Mouse (Mus musculus): ENCODE data around the gene Rad54l. TPM values are rescaled to one million over a fixed set of nuclear protein-coding genes. Genes with fewer than 3 reads are reported as not detected.

The Rad54l gene
- total and polyA plus RNA-seq, 3 experiments = 29.4 to 44.0 TPM; not detected in 1

GRCm38 (mm10) chr4:116074861-116075620 lies 48.4 kb downstream of the Rad54l start, which contains the start of the genes Uqcrh and Lrrc41 (continued):
- TF ChIP-seq NRF1 (IDR thresholded peaks at IDR 0.05; ENCODE audit: insufficient read depth, low read depth, low read length, poor library complexity, severe bottlenecking) (peak; percentile 59; the same call in 1 of the 2 replicates), CHD2 (IDR thresholded peaks at IDR 0.05; ENCODE audit: low read length) (no peak), MYB (IDR thresholded peaks at IDR 0.05; ENCODE audit: low read depth, low read length) (no peak)

DNA sequence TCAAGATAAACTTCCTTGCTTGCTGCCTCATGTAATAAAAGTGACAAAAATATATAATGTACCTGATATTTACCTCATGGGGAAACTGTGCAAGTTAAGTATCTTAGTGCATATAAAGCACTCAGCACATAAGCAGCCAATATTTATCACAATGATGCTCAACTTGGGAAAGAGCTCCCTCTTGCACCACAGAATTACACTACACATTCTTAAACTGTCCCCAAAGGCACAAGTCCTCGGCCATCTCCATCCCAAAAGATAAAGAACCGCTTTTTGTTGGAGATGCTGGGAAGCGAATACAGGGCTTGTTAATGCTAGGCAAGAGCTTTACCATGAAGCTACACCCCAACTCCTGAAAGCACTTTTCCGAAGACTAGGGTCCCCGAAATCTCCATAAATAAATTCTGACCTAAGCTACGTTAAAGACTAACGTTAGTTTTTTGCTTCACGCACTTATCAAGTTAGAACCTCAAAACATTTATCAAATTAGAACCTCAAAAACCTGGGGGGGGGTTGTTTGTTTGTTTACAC lies 49.3 kb downstream of the Rad54l start:
- H3K9me3 ChIP-seq (replicated peaks; ENCODE audit: insufficient read depth, low read length) = no peaks in the 10 kb centered on the region
- DNase-seq (ENCODE audit: low read depth, low spot score) = peak; percentile 80
- peak overlapping the region; percentile 75 for H3K27ac ChIP-seq (ENCODE audit: control insufficient read depth, low read depth, low read length)
- peaks cover 8 to 30% of the 10 kb centered on the region in 2 experiments for H3K36me3 ChIP-seq (ENCODE audit: control insufficient read depth in 1 of 2, insufficient read depth in 2 of 2, low read length in 2 of 2)
- no peaks in the 10 kb centered on the region for H3K27me3 ChIP-seq (ENCODE audit: control insufficient read depth in 1 of 2, insufficient read depth in 2 of 2, low read length in 2 of 2)
- H3K4me1 ChIP-seq (ENCODE audit: control insufficient read depth in 1 of 2, insufficient read depth in 2 of 2, low read length in 2 of 2) = peaks cover 15 to 22% of the 10 kb centered on the region in 2 experiments
- H3K9ac ChIP-seq (ENCODE audit: control insufficient read depth, low read depth, low read length, poor library complexity, severe bottlenecking) = peak overlapping the region; percentile 91
- H3K4me3 ChIP-seq (ENCODE audit: control insufficient read depth in 1 of 2, insufficient read depth in 1 of 2, low read depth in 2 of 2, low read length in 2 of 2) = peak overlapping the region; percentile 79 to 92
- H3K79me2 ChIP-seq (ENCODE audit: control insufficient read depth, insufficient read depth, low read length, poor library complexity) = peaks cover 69% of the 10 kb centered on the region
- TF ChIP-seq JUND (IDR thresholded peaks at IDR 0.05; ENCODE audit: low read depth, low read length) (no peak), ZC3H11A (IDR thresholded peaks at IDR 0.05; ENCODE audit: low read depth, low read length) (no peak; the same call in 1 of the 2 replicates), ELF1 (IDR thresholded peaks at IDR 0.05; ENCODE audit: low read depth, low read length) (no peak), CHD2 (IDR thresholded peaks at IDR 0.05; ENCODE audit: low read length) (no peak), NRF1 (IDR thresholded peaks at IDR 0.05; ENCODE audit: insufficient read depth, low read depth, low read length, poor library complexity, severe bottlenecking) (no peak), POLR2A (IDR thresholded peaks at IDR 0.05; ENCODE audit: control insufficient read depth in 1 of 2, insufficient read depth in 1 of 2, low read depth in 1 of 2, low read length in 2 of 2, poor library complexity in 1 of 2) (no peak), MYB (IDR thresholded peaks at IDR 0.05; ENCODE audit: low read depth, low read length) (no peak), ZMIZ1 (IDR thresholded peaks at IDR 0.05; ENCODE audit: low read depth, low read length) (no peak), ZNF384 (IDR thresholded peaks at IDR 0.05; ENCODE audit: low read depth, low read length) (no peak), GABPA (IDR thresholded peaks at IDR 0.05; ENCODE audit: low read depth, low read length) (no peak), KAT2A (conservative IDR thresholded peaks at IDR 0.05; ENCODE audit: low read depth, low read length) (no peak), MAX (IDR thresholded peaks at IDR 0.05; ENCODE audit: low read length) (no peak), RCOR1 (IDR thresholded peaks at IDR 0.05; ENCODE audit: low read depth, low read length) (0 out of 2 replicates have a peak, but pooled peaks have one; percentile 15), MAZ (IDR thresholded peaks at IDR 0.05; ENCODE audit: low read depth, low read length) (no peak), MYC (IDR thresholded peaks at IDR 0.05; ENCODE audit: low read depth, low read length) (no peak), TBP (IDR thresholded peaks at IDR 0.05; ENCODE audit: low read depth, low read length) (no peak), TAL1 (IDR thresholded peaks at IDR 0.05; ENCODE audit: low read length) (no peak), GATA1 (IDR thresholded peaks at IDR 0.05; ENCODE audit: low read depth, low read length) (0 out of 2 replicates have a peak, but pooled peaks have one; percentile 24), ETS1 (IDR thresholded peaks at IDR 0.05; ENCODE audit: low read depth, low read length) (no peak), HCFC1 (IDR thresholded peaks at IDR 0.05; ENCODE audit: low read depth, low read length) (0 out of 2 replicates have a peak, but pooled peaks have one; percentile 27), MAFK (IDR thresholded peaks at IDR 0.05; ENCODE audit: borderline replicate concordance, low read depth, low read length) (no peak), RAD21 (IDR thresholded peaks at IDR 0.05; ENCODE audit: low read depth, low read length) (peak; percentile 31), ZKSCAN1 (IDR thresholded peaks at IDR 0.05; ENCODE audit: low read depth, low read length) (no peak), SIN3A (IDR thresholded peaks at IDR 0.05; ENCODE audit: low read length) (no peak), UBTF (IDR thresholded peaks at IDR 0.05; ENCODE audit: borderline replicate concordance, insufficient read depth, low read depth, low read length) (no peak), EP300 (IDR thresholded peaks at IDR 0.05; ENCODE audit: low read depth in 1 of 2, low read length in 2 of 2) (no peak), TCF12 (IDR thresholded peaks at IDR 0.05; ENCODE audit: low read depth, low read length) (no peak), MXI1 (IDR thresholded peaks at IDR 0.05; ENCODE audit: low read depth, low read length) (peak; percentile 34; the same call in 1 of the 2 replicates), SMC3 (IDR thresholded peaks at IDR 0.05; ENCODE audit: low read depth, low read length) (0 out of 2 replicates have a peak, but pooled peaks have one; percentile 16), USF2 (IDR thresholded peaks at IDR 0.05; ENCODE audit: borderline replicate concordance in 1 of 2, insufficient read depth in 1 of 2, low read depth in 1 of 2, low read length in 2 of 2) (no peak), CTCF (IDR thresholded peaks at IDR 0.05 in 2 of 3, conservative IDR thresholded peaks at IDR 0.05 in 1 of 3; ENCODE audit: control insufficient read depth in 1 of 3, insufficient read depth in 1 of 3, low read depth in 2 of 3, low read length in 3 of 3, poor library complexity in 1 of 3, severe bottlenecking in 1 of 3) (peak in 2 of 3 experiments; percentile 46 to 68; a peak in 4 of 6 replicates), POLR2AphosphoS2 (IDR thresholded peaks at IDR 0.05; ENCODE audit: low read length) (no peak)

Data from MEL (cell line).